Mouse (Mus musculus): ENCODE measurements around the gene Ercc6l2. TPM values are rescaled to one million over a fixed set of nuclear protein-coding genes. Genes with fewer than 3 reads are reported as not detected.

Gene Ercc6l2
- polyA plus RNA-seq, 1 experiment: 16.4 TPM

DNA sequence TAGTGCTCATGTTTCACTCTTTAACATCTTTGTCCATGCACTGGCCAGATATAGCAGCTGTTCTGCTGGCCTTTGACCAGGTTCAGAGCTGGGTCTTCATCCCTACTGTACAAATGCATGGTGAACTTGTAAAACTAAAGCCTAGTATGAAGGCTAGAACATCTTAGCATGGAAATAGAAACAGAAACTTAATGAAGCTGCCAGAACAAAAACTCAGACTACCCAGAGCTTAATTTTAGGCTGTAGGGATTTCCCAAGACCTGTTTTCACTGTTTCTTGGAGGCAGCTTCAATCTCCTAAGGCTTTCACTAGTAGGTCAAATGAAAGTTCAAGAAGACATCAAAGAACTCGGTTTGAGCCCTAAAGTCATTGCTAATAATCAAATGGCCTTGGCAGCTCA, 15.1 kb upstream of the Ercc6l2 start:
- TF ChIP-seq POLR2A (IDR thresholded peaks at IDR 0.05; ENCODE audit: extremely low read depth, insufficient read depth, low read length) (no peak), CTCF (IDR thresholded peaks at IDR 0.05; ENCODE audit: extremely low read depth, insufficient read depth, low read length) (no peak)
- no peak overlapping the region for H3K27ac ChIP-seq (ENCODE audit: insufficient read depth, low read length)
- H3K4me3 ChIP-seq (ENCODE audit: insufficient read depth, low read length): no peak overlapping the region
- H3K4me1 ChIP-seq (ENCODE audit: control insufficient read depth, insufficient read depth, low read length): no peaks in the 10 kb centered on the region

DNA sequence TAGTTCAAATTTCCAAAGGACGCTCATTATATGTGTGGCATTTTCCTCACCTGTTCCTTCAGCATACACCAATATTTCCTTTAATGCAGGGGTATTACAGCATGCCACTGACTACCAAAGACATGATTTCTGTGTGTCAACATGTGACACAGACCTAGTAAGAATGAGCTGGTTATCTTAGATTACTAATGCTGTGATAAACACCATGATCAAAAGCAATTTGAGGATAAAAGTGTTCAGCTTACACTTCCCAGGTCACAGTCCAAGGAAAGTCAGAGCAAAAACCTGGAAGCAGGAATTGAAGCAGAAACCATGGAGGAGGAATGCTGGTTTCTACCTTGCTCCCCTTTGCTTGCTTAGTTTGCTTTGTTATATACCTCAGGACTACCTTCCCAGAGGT, 13.8 kb upstream of the Ercc6l2 start:
- TF ChIP-seq CTCF (IDR thresholded peaks at IDR 0.05; ENCODE audit: extremely low read depth, insufficient read depth, low read length) (no peak), POLR2A (IDR thresholded peaks at IDR 0.05; ENCODE audit: extremely low read depth, insufficient read depth, low read length) (no peak)
- no peak overlapping the region for H3K4me3 ChIP-seq (ENCODE audit: insufficient read depth, low read length)
- H3K4me1 ChIP-seq (ENCODE audit: control insufficient read depth, insufficient read depth, low read length): no peaks in the 10 kb centered on the region
- no peak overlapping the region for H3K27ac ChIP-seq (ENCODE audit: insufficient read depth, low read length)

DNA sequence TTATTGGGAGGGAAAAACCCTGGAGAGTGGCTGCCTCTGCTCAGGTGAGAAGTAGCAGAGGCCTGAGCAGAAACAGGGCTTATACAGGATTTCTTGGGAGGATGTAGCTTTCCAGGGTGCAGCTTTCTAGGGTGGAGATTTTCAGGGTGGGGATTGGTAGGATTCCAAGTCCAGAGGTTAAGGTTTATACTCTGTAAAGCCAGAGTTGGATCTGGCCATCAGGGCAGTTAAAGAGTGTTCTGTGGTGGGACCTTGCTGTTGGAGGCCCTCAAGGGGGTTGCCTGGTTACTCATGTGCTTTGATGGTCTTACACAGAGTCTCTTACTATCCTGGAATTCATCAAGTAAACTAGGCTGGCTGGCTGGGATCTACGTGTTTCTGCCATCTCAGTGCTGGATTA, 7.8 kb upstream of the Ercc6l2 start:
- Histone ChIP-seq H3K4me3 (ENCODE audit: insufficient read depth, low read length) (no peak overlapping the region), H3K4me1 (ENCODE audit: control insufficient read depth, insufficient read depth, low read length) (no peaks in the 10 kb centered on the region), H3K27ac (ENCODE audit: insufficient read depth, low read length) (no peak overlapping the region)
- TF ChIP-seq CTCF (IDR thresholded peaks at IDR 0.05; ENCODE audit: extremely low read depth, insufficient read depth, low read length) (no peak), POLR2A (IDR thresholded peaks at IDR 0.05; ENCODE audit: extremely low read depth, insufficient read depth, low read length) (no peak)

GRCm38 (mm10) chr13:63807979-63808378, 7.1 kb upstream of the Ercc6l2 start:
- TF ChIP-seq POLR2A (IDR thresholded peaks at IDR 0.05; ENCODE audit: extremely low read depth, insufficient read depth, low read length): no peak
- no peak for TF ChIP-seq CTCF (IDR thresholded peaks at IDR 0.05; ENCODE audit: extremely low read depth, insufficient read depth, low read length)
- no peak overlapping the region for H3K4me3 ChIP-seq (ENCODE audit: insufficient read depth, low read length)
- H3K27ac ChIP-seq (ENCODE audit: insufficient read depth, low read length): no peak overlapping the region
- H3K4me1 ChIP-seq (ENCODE audit: control insufficient read depth, insufficient read depth, low read length): no peaks in the 10 kb centered on the region

GRCm38 (mm10) chr13:63811477-63811876, 3.6 kb upstream of the Ercc6l2 start:
- Histone ChIP-seq H3K4me3 (ENCODE audit: insufficient read depth, low read length) (no peak overlapping the region), H3K4me1 (ENCODE audit: control insufficient read depth, insufficient read depth, low read length) (no peaks in the 10 kb centered on the region), H3K27ac (ENCODE audit: insufficient read depth, low read length) (no peak overlapping the region)
- no peak for TF ChIP-seq CTCF (IDR thresholded peaks at IDR 0.05; ENCODE audit: extremely low read depth, insufficient read depth, low read length)
- no peak for TF ChIP-seq POLR2A (IDR thresholded peaks at IDR 0.05; ENCODE audit: extremely low read depth, insufficient read depth, low read length)

- no peaks in the 10 kb centered on the region for H3K4me1 ChIP-seq (ENCODE audit: control insufficient read depth, insufficient read depth, low read length)
- TF ChIP-seq POLR2A (IDR thresholded peaks at IDR 0.05; ENCODE audit: extremely low read depth, insufficient read depth, low read length) (no peak), CTCF (IDR thresholded peaks at IDR 0.05; ENCODE audit: extremely low read depth, insufficient read depth, low read length) (no peak)
- no peak overlapping the region for H3K27ac ChIP-seq (ENCODE audit: insufficient read depth, low read length)
- H3K4me3 ChIP-seq (ENCODE audit: insufficient read depth, low read length): peak overlapping the region; percentile 69; the same call in 1 of the 2 replicates
Measured at GRCm38 (mm10) chr13:63815931-63816330, 891 bp downstream of the Ercc6l2 start.

DNA sequence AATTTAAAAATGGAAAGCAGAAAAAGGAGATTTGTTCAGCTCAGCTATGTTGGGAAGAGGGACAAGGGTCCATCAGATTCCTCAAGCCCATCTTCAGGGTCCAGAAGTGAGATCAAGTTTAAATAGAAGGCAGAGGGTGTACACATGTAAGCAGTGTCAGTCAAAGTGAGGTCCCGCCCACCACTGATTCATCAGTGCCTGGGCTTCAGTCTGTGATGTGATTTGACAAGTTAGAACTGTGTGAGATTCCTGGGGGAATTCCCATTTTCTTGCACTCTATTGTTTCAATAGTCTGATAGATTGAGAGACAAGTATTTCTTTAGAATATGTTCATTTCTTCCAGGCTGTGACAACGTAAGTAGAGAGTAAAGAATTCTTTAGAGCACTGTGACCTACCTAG, 30.7 kb downstream of the Ercc6l2 start:
- no peak overlapping the region for H3K27ac ChIP-seq (ENCODE audit: insufficient read depth, low read length)
- no peak overlapping the region for H3K4me3 ChIP-seq (ENCODE audit: insufficient read depth, low read length)
- no peaks in the 10 kb centered on the region for H3K4me1 ChIP-seq (ENCODE audit: control insufficient read depth, insufficient read depth, low read length)
- TF ChIP-seq POLR2A (IDR thresholded peaks at IDR 0.05; ENCODE audit: extremely low read depth, insufficient read depth, low read length) (no peak), CTCF (IDR thresholded peaks at IDR 0.05; ENCODE audit: extremely low read depth, insufficient read depth, low read length) (no peak)

GRCm38 (mm10) chr13:63850308-63851011, 35.4 kb downstream of the Ercc6l2 start:
- Histone ChIP-seq H3K4me3 (ENCODE audit: insufficient read depth, low read length) (no peak overlapping the region), H3K27ac (ENCODE audit: insufficient read depth, low read length) (no peak overlapping the region), H3K4me1 (ENCODE audit: control insufficient read depth, insufficient read depth, low read length) (no peaks in the 10 kb centered on the region)
- TF ChIP-seq POLR2A (IDR thresholded peaks at IDR 0.05; ENCODE audit: extremely low read depth, insufficient read depth, low read length): no peak
- TF ChIP-seq CTCF (IDR thresholded peaks at IDR 0.05; ENCODE audit: extremely low read depth, insufficient read depth, low read length): no peak

- H3K4me1 ChIP-seq (ENCODE audit: control insufficient read depth, insufficient read depth, low read length): no peaks in the 10 kb centered on the region
- no peak overlapping the region for H3K4me3 ChIP-seq (ENCODE audit: insufficient read depth, low read length)
- TF ChIP-seq CTCF (IDR thresholded peaks at IDR 0.05; ENCODE audit: extremely low read depth, insufficient read depth, low read length): no peak
- TF ChIP-seq POLR2A (IDR thresholded peaks at IDR 0.05; ENCODE audit: extremely low read depth, insufficient read depth, low read length): no peak
- no peak overlapping the region for H3K27ac ChIP-seq (ENCODE audit: insufficient read depth, low read length)
Measured at GRCm38 (mm10) chr13:63872585-63873282, 57.7 kb downstream of the Ercc6l2 start.

- H3K4me3 ChIP-seq (ENCODE audit: insufficient read depth, low read length): no peak overlapping the region
- peaks cover 1% of the 10 kb centered on the region; the same call in 1 of the 2 replicates for H3K4me1 ChIP-seq (ENCODE audit: control insufficient read depth, insufficient read depth, low read length)
- no peak for TF ChIP-seq POLR2A (IDR thresholded peaks at IDR 0.05; ENCODE audit: extremely low read depth, insufficient read depth, low read length)
- no peak for TF ChIP-seq CTCF (IDR thresholded peaks at IDR 0.05; ENCODE audit: extremely low read depth, insufficient read depth, low read length)
- H3K27ac ChIP-seq (ENCODE audit: insufficient read depth, low read length): no peak overlapping the region
Measured at GRCm38 (mm10) chr13:63877138-63877537, 62.1 kb downstream of the Ercc6l2 start.
